Mouse (Mus musculus): Measurements from ENCODE around the gene Ergic2. TPM values are rescaled to one million over a fixed set of nuclear protein-coding genes. Genes with fewer than 3 reads are reported as not detected.

Gene Ergic2
- 10 to 100 TPM; 82.0 to 88.2 TPM for total RNA-seq (2021)

GRCm38 (mm10) chr6:148211897-148212680 lies at the start of gene Ergic2:
Gene Ergic2, minus strand, starts transcription at chr6:148212374.
- DNase-seq (ENCODE audit: extremely low spot score in 1 of 2, low spot score in 2 of 2): peak; percentile 98 to 99
- intact Hi-C loops (cut with DNase I): loop anchor here (10.0 kb wide), 1 partner anchor 703 kb away; no protein-coding TSS in a partner anchor

GRCm38 (mm10) chr6:148260729-148261101 lies 48.5 kb upstream of the Ergic2 start:
- no peak for DNase-seq (ENCODE audit: extremely low spot score in 1 of 2, low spot score in 2 of 2)
- intact Hi-C loops (cut with DNase I): no loop called here

GRCm38 (mm10) chr6:148259979-148260728 lies 48.0 kb upstream of the Ergic2 start:
- intact Hi-C loops (cut with DNase I): no loop called here
- no peak for DNase-seq (ENCODE audit: extremely low spot score in 1 of 2, low spot score in 2 of 2)

- no peak for DNase-seq (ENCODE audit: extremely low spot score in 1 of 2, low spot score in 2 of 2)
- intact Hi-C loops (cut with DNase I): no loop called here
Measured at GRCm38 (mm10) chr6:148259074-148259473, 46.9 kb upstream of the Ergic2 start.

GRCm38 (mm10) chr6:148257805-148258204 lies 45.6 kb upstream of the Ergic2 start:
- intact Hi-C loops (cut with DNase I): no loop called here
- no peak for DNase-seq (ENCODE audit: extremely low spot score in 1 of 2, low spot score in 2 of 2)

GRCm38 (mm10) chr6:148256109-148256508 lies 43.9 kb upstream of the Ergic2 start:
- DNase-seq (ENCODE audit: extremely low spot score in 1 of 2, low spot score in 2 of 2): no peak
- intact Hi-C loops (cut with DNase I): no loop called here

GRCm38 (mm10) chr6:148255395-148256053 lies 43.4 kb upstream of the Ergic2 start:
- DNase-seq (ENCODE audit: extremely low spot score in 1 of 2, low spot score in 2 of 2): no peak
- intact Hi-C loops (cut with DNase I): no loop called here

GRCm38 (mm10) chr6:148249221-148249620 lies 37.0 kb upstream of the Ergic2 start:
- no peak for DNase-seq (ENCODE audit: extremely low spot score in 1 of 2, low spot score in 2 of 2)
- intact Hi-C loops (cut with DNase I): loop anchor here (10.0 kb wide), 1 partner anchor 196 kb away; the partner anchor contains the start of gene Tmtc1

GRCm38 (mm10) chr6:148248625-148249024 lies 36.5 kb upstream of the Ergic2 start:
- intact Hi-C loops (cut with DNase I): loop anchor here (10.0 kb wide), 1 partner anchor 196 kb away; the partner anchor contains the start of gene Tmtc1
- peak; percentile 40 to 59 for DNase-seq (ENCODE audit: extremely low spot score in 1 of 2, low spot score in 2 of 2)

- intact Hi-C loops (cut with DNase I): loop anchor here (10.0 kb wide), 1 partner anchor 198 kb away; the partner anchor contains the start of gene Tmtc1
- no peak for DNase-seq (ENCODE audit: extremely low spot score in 1 of 2, low spot score in 2 of 2)
Measured at GRCm38 (mm10) chr6:148246544-148246943, 34.4 kb upstream of the Ergic2 start.

- intact Hi-C loops (cut with DNase I): loop anchor here (10.0 kb wide), 1 partner anchor 200 kb away; the partner anchor contains the start of gene Tmtc1
- no peak for DNase-seq (ENCODE audit: extremely low spot score in 1 of 2, low spot score in 2 of 2)
Measured at GRCm38 (mm10) chr6:148244836-148245235, 32.7 kb upstream of the Ergic2 start.

- DNase-seq (ENCODE audit: extremely low spot score in 1 of 2, low spot score in 2 of 2): no peak
- intact Hi-C loops (cut with DNase I): loop anchor here (10.0 kb wide), 1 partner anchor 202 kb away; the partner anchor contains the start of gene Tmtc1
Measured at GRCm38 (mm10) chr6:148242304-148242703, 30.1 kb upstream of the Ergic2 start.

- intact Hi-C loops (cut with DNase I): loop anchor here (10.0 kb wide), 1 partner anchor 203 kb away; the partner anchor contains the start of gene Tmtc1
- no peak for DNase-seq (ENCODE audit: extremely low spot score in 1 of 2, low spot score in 2 of 2)
Measured at GRCm38 (mm10) chr6:148241685-148242084, 29.5 kb upstream of the Ergic2 start.

GRCm38 (mm10) chr6:148239311-148239710 lies 27.1 kb upstream of the Ergic2 start:
- no peak for DNase-seq (ENCODE audit: extremely low spot score in 1 of 2, low spot score in 2 of 2)
- intact Hi-C loops (cut with DNase I): loop anchor here (10.0 kb wide), 1 partner anchor 505 kb away; no protein-coding TSS in a partner anchor

- intact Hi-C loops (cut with DNase I): loop anchor here (10.0 kb wide), 1 partner anchor 507 kb away; no protein-coding TSS in a partner anchor
- DNase-seq (ENCODE audit: extremely low spot score in 1 of 2, low spot score in 2 of 2): no peak
Measured at GRCm38 (mm10) chr6:148237453-148237852, 25.3 kb upstream of the Ergic2 start.

GRCm38 (mm10) chr6:148234105-148234828 lies 22.1 kb upstream of the Ergic2 start:
- DNase-seq (ENCODE audit: extremely low spot score in 1 of 2, low spot score in 2 of 2): no peak
- intact Hi-C loops (cut with DNase I): loop anchor here (10.0 kb wide), 1 partner anchor 511 kb away; no protein-coding TSS in a partner anchor

- no peak for DNase-seq (ENCODE audit: extremely low spot score in 1 of 2, low spot score in 2 of 2)
- intact Hi-C loops (cut with DNase I): no loop called here
Measured at GRCm38 (mm10) chr6:148227542-148227941, 15.4 kb upstream of the Ergic2 start.

- intact Hi-C loops (cut with DNase I): no loop called here
- DNase-seq (ENCODE audit: extremely low spot score in 1 of 2, low spot score in 2 of 2): no peak
Measured at GRCm38 (mm10) chr6:148222686-148223085, 10.5 kb upstream of the Ergic2 start.
